Mouse (Mus musculus): ENCODE measurements around the gene Dstn.

Dstn gene

GRCm38 (mm10) chr2:143955746-143956145 is 40.6 kb downstream of the Dstn start:
- DNase-seq: no peak

DNA sequence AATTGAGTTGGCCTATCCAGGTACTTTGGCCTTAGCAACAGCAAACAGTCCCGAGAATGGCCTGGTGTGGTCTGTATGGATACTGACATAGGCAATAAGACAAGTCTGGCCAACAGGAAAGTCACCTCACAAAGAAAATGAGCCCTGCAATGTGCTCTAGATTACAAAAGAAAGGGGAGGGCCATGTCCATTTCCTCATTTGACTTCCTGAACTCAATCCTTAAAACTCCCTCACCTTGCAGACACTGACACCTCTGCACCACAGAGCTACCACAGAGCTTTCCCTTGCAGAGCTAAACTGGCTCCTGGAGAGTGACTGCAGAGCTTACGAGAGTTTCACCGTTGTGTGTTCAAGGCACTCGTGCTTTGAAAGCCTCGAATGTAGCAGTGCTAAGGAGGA is 47.1 kb downstream of the Dstn start:
- no peak for DNase-seq

GRCm38 (mm10) chr2:143963318-143963717 is 48.2 kb downstream of the Dstn start:
- DNase-seq: no peak

- no peak for DNase-seq
Measured at GRCm38 (mm10) chr2:143969260-143969659, 54.1 kb downstream of the Dstn start.

GRCm38 (mm10) chr2:143970841-143971240 is 55.7 kb downstream of the Dstn start:
- DNase-seq: no peak

- no peak for DNase-seq
Measured at GRCm38 (mm10) chr2:143971887-143972286, 56.8 kb downstream of the Dstn start.

- DNase-seq: no peak
Measured at GRCm38 (mm10) chr2:143973161-143973560, 58.0 kb downstream of the Dstn start.

DNA sequence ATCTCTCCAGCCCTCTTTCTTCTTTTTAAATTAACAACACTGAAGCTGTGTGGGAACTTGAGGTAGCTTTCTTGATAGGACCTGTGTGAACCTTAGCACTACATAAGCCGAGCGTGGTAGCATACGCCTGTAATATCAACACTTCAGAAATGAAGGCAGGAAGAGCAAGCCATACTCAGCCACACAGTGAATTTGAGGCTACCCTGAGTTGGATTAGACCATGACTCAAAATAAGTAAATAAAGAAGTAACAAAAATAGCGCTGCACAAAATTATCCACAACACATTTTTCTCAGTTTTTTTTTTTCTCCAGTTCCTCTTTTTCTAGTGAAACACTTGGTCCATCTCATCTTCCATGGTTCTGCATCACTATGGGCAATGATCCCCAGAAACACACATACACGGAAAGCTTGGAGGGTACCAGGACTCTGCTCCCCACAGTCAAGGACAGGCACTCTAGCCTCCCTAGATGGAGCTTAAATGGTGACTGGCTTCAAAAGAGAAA is 60.1 kb downstream of the Dstn start:
- no peak for DNase-seq

DNA sequence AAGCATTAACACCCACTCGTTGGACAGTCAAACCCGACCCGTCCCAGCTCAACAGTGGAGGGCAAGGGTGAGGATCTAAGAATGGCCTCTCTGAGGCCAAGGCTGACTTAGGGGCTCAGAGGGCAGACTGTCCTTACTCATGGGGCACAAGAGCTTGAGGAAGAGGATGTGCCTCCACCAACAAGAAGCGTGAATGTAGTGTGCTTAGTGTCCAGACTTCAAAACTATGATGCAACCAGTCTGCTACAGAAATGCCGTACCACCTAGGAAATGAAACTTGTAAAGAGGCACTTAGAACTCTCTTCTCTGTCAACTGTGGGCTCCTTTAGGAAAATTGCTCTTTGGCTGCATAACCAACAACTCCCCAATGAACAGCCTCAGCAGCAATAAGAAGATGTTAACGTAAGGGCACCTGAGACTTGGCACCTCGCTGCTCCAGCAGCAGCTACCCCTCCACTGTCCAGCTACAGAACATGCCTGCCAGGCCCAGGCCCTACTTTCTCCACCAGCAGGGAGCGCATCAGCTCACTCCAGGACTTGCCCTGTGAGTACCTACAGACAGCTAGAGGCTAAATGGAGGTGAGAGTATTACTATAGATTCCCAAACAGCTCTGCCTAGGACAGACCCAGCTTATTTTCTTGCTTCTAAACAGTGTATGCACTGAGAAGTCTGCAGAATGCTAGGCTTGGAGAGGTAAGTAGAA is 63.5 kb downstream of the Dstn start:
- DNase-seq: no peak

- DNase-seq: peak; percentile 73
Measured at GRCm38 (mm10) chr2:143980781-143981398, 65.8 kb downstream of the Dstn start.

GRCm38 (mm10) chr2:143982152-143982551 is 67.0 kb downstream of the Dstn start:
- DNase-seq: no peak

GRCm38 (mm10) chr2:143982901-143983300 is 67.8 kb downstream of the Dstn start:
- no peak for DNase-seq

DNA sequence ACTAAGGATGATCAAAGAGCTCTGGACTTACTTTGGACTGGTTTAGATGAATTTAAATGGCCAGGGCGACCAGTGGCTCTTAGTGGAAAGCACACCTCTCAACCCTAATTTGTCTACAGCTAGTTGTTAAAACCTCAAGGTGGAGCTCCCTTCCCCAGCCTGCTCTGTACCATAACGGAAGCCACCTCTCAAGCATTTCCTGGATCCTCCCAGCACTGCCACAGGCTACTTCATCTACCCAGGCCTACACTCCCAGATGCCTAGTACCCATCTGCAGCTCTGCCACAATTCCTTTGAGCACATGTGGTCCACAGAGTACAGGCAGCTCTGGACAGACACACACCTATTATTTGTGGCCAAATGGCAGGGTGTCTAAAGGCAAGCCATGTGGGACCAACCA is 68.4 kb downstream of the Dstn start:
- no peak for DNase-seq

DNA sequence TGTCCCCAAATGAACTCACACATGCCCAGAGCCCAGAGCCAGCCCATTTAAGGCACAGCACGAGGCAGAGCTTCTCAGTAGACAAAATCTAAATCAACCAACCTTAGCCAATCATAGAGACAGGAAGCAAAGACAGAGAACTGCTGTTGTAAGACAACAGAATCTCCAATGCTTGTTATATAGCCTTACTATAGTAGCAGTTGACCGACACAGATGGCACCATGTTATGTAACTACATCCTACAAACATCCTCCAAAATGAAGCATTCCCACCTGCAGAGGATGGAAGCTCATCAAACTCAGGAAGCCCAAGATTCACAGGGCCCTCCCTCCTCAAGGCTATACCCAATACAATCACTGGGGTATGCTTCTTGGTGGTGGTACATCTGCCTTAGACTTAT is 72.4 kb downstream of the Dstn start:
- no peak for DNase-seq

- DNase-seq: no peak
Measured at GRCm38 (mm10) chr2:143988016-143988415, 72.9 kb downstream of the Dstn start.

DNA sequence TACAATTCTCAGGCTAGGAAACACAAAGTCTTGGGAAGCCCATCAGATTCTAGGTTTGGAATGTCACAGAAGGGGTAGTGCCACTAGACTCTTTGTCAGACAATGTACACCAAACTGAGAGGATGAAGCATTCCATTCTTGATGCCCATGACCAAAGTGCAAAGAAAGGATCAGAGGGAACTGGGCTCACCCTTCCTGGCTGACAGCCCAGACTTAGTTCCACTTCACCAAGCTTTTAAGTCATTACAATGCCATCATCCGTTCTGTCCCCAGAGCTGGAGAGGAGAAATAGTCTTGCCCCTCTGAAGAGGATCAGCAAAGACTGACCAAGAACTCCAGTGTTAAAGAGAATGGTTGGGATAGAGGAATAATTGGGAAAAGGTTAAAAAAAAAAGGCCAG is 75.9 kb downstream of the Dstn start:
- DNase-seq: no peak

DNA sequence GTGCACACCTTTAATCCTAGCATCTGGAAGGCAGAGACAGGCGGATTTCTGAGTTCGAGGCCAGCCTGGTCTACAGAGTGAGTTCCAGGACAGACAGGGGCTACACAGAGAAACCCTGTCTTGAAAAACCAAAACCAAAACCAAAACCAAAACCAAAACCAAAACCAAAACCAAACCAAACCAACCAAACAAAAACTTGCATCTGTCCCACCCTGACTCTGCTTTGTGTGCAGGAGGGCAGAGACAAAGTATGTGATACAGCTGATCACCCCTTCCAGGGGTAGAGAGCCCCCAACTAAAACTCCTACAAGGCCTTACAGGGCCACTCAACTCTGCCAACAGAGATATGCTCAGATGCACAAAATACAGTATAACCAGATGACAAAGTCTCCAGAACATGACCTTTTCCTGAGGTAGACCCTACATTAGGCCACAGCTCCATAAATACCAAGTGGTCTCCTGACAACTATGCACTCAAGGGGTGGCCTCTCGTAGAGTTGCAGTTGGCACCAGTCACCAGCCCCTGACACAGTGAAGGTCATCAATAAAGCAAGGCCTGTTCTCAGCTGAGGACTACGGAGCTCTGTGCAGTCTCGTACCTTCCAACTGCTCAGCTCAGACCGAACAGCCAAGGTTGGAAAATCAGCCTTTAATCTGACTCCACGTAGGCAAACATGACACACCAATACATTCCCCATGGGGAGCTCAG is 77.0 kb downstream of the Dstn start:
- no peak for DNase-seq
